Mouse (Mus musculus) stomach, embryonic 14.5 days (tissue): ENCODE data around the gene Pds5b. TPM values are rescaled to one million over a fixed set of nuclear protein-coding genes. Genes with fewer than 3 reads are reported as not detected.
"Not testable (repeated sequence)": the region's sequence is repeated elsewhere in the genome, so short reads cannot be mapped to it uniquely, and the experiment has no call there.

Source experiments
- ATAC-seq: fragments of 200-750 bp; cut with Nextera tagmentation; 2 replicates; pipeline ENCODE4 v1.8.0; 2017; ENCODE audit warnings: low read depth, moderate TSS enrichment; ENCODE audit not compliant: insufficient number of reproducible peaks, insufficient read depth, low FRiP score
- H3K27ac ChIP-seq: fragments of 300-500 bp; sonication (generic); 2 replicates; pipeline ENCODE4 v1.5.1; 2014; ENCODE audit warnings: mild to moderate bottlenecking, low read length, moderate library complexity, mixed read lengths
- H3K27me3 ChIP-seq: fragments of 300-500 bp; sonication (generic); 2 replicates; pipeline ENCODE4 v1.6.1; 2014; ENCODE audit warnings: low read length, control low read depth, mixed read lengths; ENCODE audit not compliant: control insufficient read depth, insufficient read depth
- H3K36me3 ChIP-seq: fragments of 300-500 bp; sonication (generic); 2 replicates; pipeline ENCODE4 v1.6.1; 2014; ENCODE audit warnings: mild to moderate bottlenecking, control low read depth, low read length, moderate library complexity, mixed read lengths; ENCODE audit not compliant: control insufficient read depth, insufficient read depth
- H3K4me1 ChIP-seq: fragments of 300-500 bp; sonication (generic); 2 replicates; pipeline ENCODE4 v1.6.1; 2014; ENCODE audit warnings: low read length, control low read depth, mixed read lengths; ENCODE audit not compliant: control insufficient read depth, insufficient read depth
- H3K4me2 ChIP-seq: fragments of 300-500 bp; sonication (generic); replicated peaks from 2 replicates; pipeline ENCODE4 v1.6.1; 2014; ENCODE audit warnings: low read depth, low read length, control low read depth
- H3K4me3 ChIP-seq: fragments of 300-500 bp; sonication (generic); 2 replicates; pipeline ENCODE4 v1.5.1; 2014; ENCODE audit warnings: low read depth, low read length, control low read depth
- H3K9ac ChIP-seq: fragments of 300-500 bp; sonication (generic); replicated peaks from 2 replicates; pipeline ENCODE4 v1.6.1; 2014; ENCODE audit warnings: low read depth, mild to moderate bottlenecking, control low read depth, low read length, moderate library complexity, mixed read lengths
- H3K9me3 ChIP-seq: fragments of 300-500 bp; sonication (generic); 2 replicates; pipeline ENCODE4 v1.6.1; 2016; ENCODE audit warnings: low read depth, low read length, control low read depth; ENCODE audit not compliant: control insufficient read depth
- WGBS: fragments of 180-500 bp; shearing (Covaris S2); extraction: QIAGEN DNeasy Blood & Tissue Kit; methylation state at CpG from one replicate; pipeline ENCODE4 v1.1.7; 2014; 5-methylcytosine and 5-hydroxymethylcytosine counted together
- polyA plus RNA-seq: library from polyadenylated mRNA; unstranded; fragments of >200 nt; fragmentation: Nextera tagmentation; extraction: Ambion mirVana; gene quantifications from 2 replicates; pipeline ENCODE4 v1.2.1, GENCODE M21; 2014

Gene Pds5b
- polyA plus RNA-seq, 1 experiment from 2014 or later, result 52.9 TPM

DNA sequence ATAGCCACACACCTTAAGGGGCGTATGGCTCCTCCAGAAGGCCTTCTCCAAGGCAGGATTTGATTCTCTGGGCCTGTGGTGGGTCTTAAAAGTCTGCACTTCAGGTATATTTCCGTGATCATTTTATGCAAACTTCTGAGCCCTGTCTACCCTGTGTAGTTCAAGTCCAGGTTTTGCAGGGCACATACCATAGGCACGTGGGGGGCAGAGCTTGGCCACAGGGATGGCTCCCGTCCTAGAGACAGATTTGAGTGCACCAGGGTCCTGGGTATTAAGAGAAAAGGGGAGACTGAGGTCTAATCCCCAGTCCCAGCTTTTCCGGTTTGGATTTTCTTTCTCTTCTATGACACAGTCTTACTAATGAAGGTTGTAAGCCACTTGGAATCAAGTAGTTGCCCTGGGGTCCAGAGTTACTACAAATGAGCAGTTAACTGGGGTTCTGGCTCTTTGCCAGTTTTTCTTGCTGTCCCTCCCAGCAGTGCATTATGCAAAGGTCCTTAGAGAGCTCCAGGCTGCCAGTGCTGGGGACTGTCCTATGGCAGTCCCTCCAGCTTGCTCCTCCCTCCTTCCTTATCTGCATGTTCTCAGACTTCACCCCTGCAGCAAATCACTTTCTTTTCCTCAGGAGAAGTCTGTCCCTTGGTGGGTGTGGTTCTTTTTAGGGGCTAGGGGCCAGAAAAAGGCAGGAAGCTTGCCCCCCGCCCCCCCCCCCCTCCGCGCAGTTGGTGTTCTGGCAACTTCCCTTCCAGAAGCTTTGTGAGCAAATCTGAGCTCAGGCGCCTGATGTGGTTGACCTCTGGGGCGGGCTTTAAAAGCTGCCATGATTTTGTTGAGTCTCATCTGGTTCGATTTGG lies 166.4 kb downstream of the Pds5b start:
- Histone ChIP-seq H3K9ac (no peak overlapping the region), H3K4me2 (no peak overlapping the region), H3K27me3 (no peaks in the 10 kb centered on the region)

DNA sequence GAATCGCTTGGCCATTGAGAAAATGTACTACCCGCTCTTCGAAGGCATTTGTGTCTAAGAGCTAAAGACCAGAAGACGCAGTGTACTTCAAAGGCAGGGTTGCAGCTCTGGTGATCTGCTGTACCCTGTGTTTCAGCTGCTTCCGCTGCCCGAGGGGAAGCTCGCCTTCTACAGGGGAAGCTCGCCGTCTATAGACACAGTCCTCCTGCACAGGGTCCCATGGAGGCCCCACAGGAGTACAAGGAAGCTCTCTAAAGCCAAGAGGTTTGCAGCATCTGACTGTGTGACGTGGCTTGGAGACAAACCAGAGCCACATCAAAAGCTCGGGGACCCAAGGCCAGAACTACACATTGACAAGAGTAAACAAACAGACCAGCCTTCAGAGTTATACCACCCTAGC lies 167.1 kb downstream of the Pds5b start:
- peak overlapping the region; percentile 70 for H3K27ac ChIP-seq
- no peak; the same call in 1 of the 2 replicates for ATAC-seq
- H3K4me1 ChIP-seq, result peaks cover 4% of the 10 kb centered on the region; the same call in 1 of the 2 replicates
- no peak overlapping the region for H3K4me2 ChIP-seq
- H3K9ac ChIP-seq, result no peak overlapping the region; the same call in 1 of the 2 replicates
- peaks cover 11% of the 10 kb centered on the region for H3K9me3 ChIP-seq
- WGBS, result 39% methylated on average over 11 of the region's 11 CpGs
- H3K4me3 ChIP-seq, result no peak overlapping the region
- no peaks in the 10 kb centered on the region for H3K36me3 ChIP-seq
- no peaks in the 10 kb centered on the region for H3K27me3 ChIP-seq

More for the DNA sequence above, 166.4 kb downstream of the Pds5b start:
- Histone ChIP-seq H3K4me3 (no peak overlapping the region), H3K4me1 (peaks cover 4% of the 10 kb centered on the region; the same call in 1 of the 2 replicates), H3K36me3 (no peaks in the 10 kb centered on the region), H3K27ac (peak overlapping the region; percentile 70; the same call in 1 of the 2 replicates), H3K9me3 (peaks cover 11% of the 10 kb centered on the region)
- peak; percentile 92 for ATAC-seq
- 34% methylated on average over 11 of the region's 11 CpGs for WGBS

DNA sequence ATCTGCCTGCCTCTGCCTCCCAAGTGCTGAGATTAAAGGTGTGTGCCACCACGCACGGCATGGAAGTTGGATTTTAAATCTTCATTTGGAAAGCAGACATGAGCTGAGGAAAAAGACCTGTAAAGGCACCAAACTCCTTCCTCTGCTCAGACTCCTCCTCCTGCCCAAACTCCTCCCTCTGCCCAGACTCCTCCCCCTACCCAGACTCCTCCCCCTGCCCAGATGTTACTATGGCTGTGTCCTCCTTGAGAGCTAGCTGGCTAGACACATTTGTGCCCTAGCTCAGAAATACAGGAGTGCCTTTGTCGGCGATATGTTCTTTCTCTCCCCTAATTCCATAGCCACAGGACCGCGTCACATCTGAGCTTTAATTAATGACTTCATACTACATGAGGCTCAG lies 172.4 kb downstream of the Pds5b start:
- ATAC-seq, result no peak
- no peak overlapping the region for H3K4me3 ChIP-seq
- 98% methylated on average over 6 of the region's 6 CpGs for WGBS
- no peaks in the 10 kb centered on the region for H3K36me3 ChIP-seq
- H3K9me3 ChIP-seq, result no peaks in the 10 kb centered on the region
- H3K27me3 ChIP-seq, result no peaks in the 10 kb centered on the region
- no peak overlapping the region for H3K4me2 ChIP-seq
- H3K9ac ChIP-seq, result no peak overlapping the region
- no peak overlapping the region for H3K27ac ChIP-seq
- H3K4me1 ChIP-seq, result no peaks in the 10 kb centered on the region

DNA sequence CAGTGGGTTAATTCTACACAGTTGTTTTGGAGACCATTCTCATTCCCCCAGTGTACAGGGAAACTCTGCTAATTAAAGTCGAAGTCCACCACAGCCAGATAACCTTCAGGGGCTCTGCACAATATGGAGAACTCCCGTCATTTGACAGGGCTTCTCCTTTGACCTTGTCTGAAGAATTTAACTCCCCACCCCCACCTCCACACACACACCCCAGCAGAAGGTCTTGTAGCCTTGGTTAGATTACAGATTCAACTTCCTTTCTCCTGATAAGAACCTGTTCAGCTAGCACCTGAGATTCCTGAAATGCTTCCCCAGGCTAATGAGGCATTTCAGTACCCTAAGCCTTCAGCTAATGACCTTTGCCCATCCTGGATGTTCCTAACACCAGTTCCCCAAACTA lies 177.3 kb downstream of the Pds5b start:
- no peak for ATAC-seq
- no peaks in the 10 kb centered on the region for H3K36me3 ChIP-seq
- H3K4me1 ChIP-seq, result no peaks in the 10 kb centered on the region; the same call in 1 of the 2 replicates
- no peak overlapping the region for H3K4me2 ChIP-seq
- WGBS, result 30% methylated on average over 2 of the region's 2 CpGs
- no peaks in the 10 kb centered on the region for H3K9me3 ChIP-seq
- H3K27me3 ChIP-seq, result no peaks in the 10 kb centered on the region
- H3K27ac ChIP-seq, result no peak overlapping the region
- H3K9ac ChIP-seq, result no peak overlapping the region
- no peak overlapping the region for H3K4me3 ChIP-seq

DNA sequence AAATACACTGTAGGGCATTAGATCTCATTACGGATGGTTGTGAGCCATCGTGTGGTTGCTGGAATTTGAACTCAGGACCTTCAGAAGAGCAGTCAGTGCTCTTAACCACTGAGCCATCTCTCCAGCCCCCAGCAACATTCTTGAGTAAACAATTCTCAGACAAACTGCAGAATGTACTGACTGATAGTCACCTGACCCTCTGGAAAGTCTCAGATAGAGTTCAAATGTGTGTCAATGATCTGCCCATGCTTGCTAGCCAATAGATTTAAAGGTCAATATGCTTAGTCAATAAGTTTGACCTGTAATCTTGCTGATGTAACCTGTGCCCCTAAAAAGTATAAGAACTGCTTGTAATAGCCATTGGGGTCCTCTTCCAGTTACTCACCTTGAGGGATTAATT lies 178.6 kb downstream of the Pds5b start:
- WGBS, result 65% methylated on average over 2 of the region's 2 CpGs
- not testable (repeated sequence) for H3K27ac ChIP-seq, H3K27me3 ChIP-seq, H3K4me1 ChIP-seq, H3K4me3 ChIP-seq, H3K9me3 ChIP-seq, H3K4me2 ChIP-seq, H3K36me3 ChIP-seq, H3K9ac ChIP-seq, ATAC-seq

DNA sequence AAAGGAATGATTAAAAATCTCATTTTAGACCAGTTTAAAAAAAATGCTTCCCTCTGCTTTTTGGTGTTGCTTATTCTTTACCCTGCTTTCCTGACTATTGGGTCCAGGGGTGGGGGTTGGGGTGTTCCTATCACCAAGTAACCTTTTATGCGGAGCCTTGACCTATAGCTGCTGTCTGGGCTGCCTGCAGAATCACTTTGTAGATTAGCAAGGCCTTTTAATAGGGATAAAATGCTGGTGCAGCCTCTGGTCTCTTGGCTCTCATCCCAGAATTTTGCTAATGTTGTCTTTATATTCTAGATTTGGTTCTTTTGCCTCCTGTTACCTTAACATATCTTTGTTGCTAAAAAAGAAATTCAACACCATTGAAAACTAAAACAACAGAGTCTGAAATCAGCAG lies 181.0 kb downstream of the Pds5b start:
- Histone ChIP-seq H3K4me1 (no peaks in the 10 kb centered on the region; the same call in 1 of the 2 replicates), H3K36me3 (no peaks in the 10 kb centered on the region), H3K27me3 (no peaks in the 10 kb centered on the region), H3K9ac (no peak overlapping the region), H3K9me3 (no peaks in the 10 kb centered on the region), H3K4me2 (no peak overlapping the region), H3K27ac (no peak overlapping the region), H3K4me3 (no peak overlapping the region)
- 22% methylated on average over 1 of the region's 1 CpGs for WGBS
- ATAC-seq, result no peak

DNA sequence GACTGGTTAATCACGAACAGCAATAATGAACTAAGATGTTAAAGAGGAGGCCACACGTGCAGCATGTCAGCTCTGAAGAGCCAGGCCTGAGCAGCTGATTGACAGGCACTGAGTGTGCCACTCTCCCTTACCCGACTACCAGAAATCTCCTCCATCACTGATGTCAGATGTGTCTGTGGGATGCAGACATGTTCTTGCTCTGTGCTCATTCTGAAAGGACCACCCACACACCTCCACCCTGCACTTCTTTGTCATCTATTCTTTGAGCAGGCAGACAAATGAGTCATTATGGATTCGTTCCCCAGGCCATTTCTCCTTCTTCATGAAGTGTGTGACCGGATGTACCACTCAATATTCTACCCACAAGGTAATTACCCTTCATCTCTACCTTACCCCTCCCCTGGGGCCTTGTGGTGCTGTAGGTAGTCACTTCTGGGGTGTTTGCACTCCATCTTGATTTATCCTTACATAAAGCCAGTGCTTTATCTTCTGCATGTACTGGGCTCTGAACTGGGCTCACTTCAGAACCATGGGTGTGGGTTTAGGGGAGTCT lies 186.2 kb downstream of the Pds5b start:
- H3K4me3 ChIP-seq, result no peak overlapping the region
- H3K27ac ChIP-seq, result no peak overlapping the region
- no peaks in the 10 kb centered on the region for H3K4me1 ChIP-seq
- H3K36me3 ChIP-seq, result no peaks in the 10 kb centered on the region
- no peaks in the 10 kb centered on the region for H3K27me3 ChIP-seq
- no peaks in the 10 kb centered on the region for H3K9me3 ChIP-seq
- no peak overlapping the region for H3K4me2 ChIP-seq
- WGBS, result 37% methylated on average over 5 of the region's 5 CpGs
- no peak for ATAC-seq
- H3K9ac ChIP-seq, result no peak overlapping the region
